Mouse (Mus musculus) MEL (cell line): ENCODE measurements around the gene Arhgef2. TPM values are rescaled to one million over a fixed set of nuclear protein-coding genes. Genes with fewer than 3 reads are reported as not detected.
A peak's percentile ranks its signal among the peaks of the same experiment; 100 is the strongest.

ENCODE experiments used
- DNase-seq: peaks from one replicate; pipeline ENCODE4 v3.0.0; 2011; ENCODE audit warnings: low read depth, low spot score
- H3K27ac ChIP-seq: 2 replicates; pipeline ENCODE4 v1.5.1; 2012; ENCODE audit warnings: low read depth, mild to moderate bottlenecking, control low read depth, low read length, moderate library complexity; ENCODE audit not compliant: control insufficient read depth
- H3K27me3 ChIP-seq, 2 experiments: fragments of 150-350 bp in 1 of 2; sonication (generic) in 1 of 2; 2 replicates each; pipeline ENCODE4 v1.6.1; 2012; ENCODE audit warnings: low read length in 2 of 2, mild to moderate bottlenecking in 2 of 2, improper control_type of control experiment in 1 of 2, moderate library complexity in 1 of 2; ENCODE audit not compliant: insufficient read depth in 2 of 2, control insufficient read depth in 1 of 2
- H3K36me3 ChIP-seq, 2 experiments: 2 replicates each; pipeline ENCODE4 v1.6.1; 2012 to 2014; ENCODE audit warnings: low read length in 2 of 2, improper control_type of control experiment in 1 of 2, inconsistent platforms in 1 of 2, mild to moderate bottlenecking in 1 of 2; ENCODE audit not compliant: insufficient read depth in 2 of 2, control insufficient read depth in 1 of 2
- H3K4me1 ChIP-seq, 2 experiments: fragments of 150-350 bp in 1 of 2; sonication (generic) in 1 of 2; 2 replicates each; pipeline ENCODE4 v1.6.1; 2012; ENCODE audit warnings: low read length in 2 of 2, improper control_type of control experiment in 1 of 2, mild to moderate bottlenecking in 1 of 2; ENCODE audit not compliant: insufficient read depth in 2 of 2, control insufficient read depth in 1 of 2
- H3K4me3 ChIP-seq, 2 experiments: fragments of 150-350 bp in 1 of 2; sonication (generic) in 1 of 2; 2 replicates each; pipeline ENCODE4 v1.5.1; 2012; ENCODE audit warnings: low read depth in 2 of 2, low read length in 2 of 2, mild to moderate bottlenecking in 2 of 2, moderate library complexity in 2 of 2, control low read depth in 1 of 2, improper control_type of control experiment in 1 of 2; ENCODE audit not compliant: control insufficient read depth in 1 of 2, insufficient read depth in 1 of 2
- H3K79me2 ChIP-seq: 2 replicates; pipeline ENCODE4 v1.6.1; 2012; ENCODE audit warnings: mild to moderate bottlenecking, low read length, moderate library complexity; ENCODE audit not compliant: control insufficient read depth, poor library complexity, insufficient read depth
- H3K9ac ChIP-seq: 2 replicates; pipeline ENCODE4 v1.6.1; 2012; ENCODE audit warnings: low read depth, mild to moderate bottlenecking, control low read depth, low read length, moderate library complexity; ENCODE audit not compliant: control insufficient read depth, poor library complexity, severe bottlenecking
- H3K9me3 ChIP-seq: fragments of 150-350 bp; sonication (generic); replicated peaks from 2 replicates; pipeline ENCODE4 v1.6.1; 2012; ENCODE audit warnings: mild to moderate bottlenecking, low read length, improper control_type of control experiment, moderate library complexity; ENCODE audit not compliant: insufficient read depth
- BHLHE40 ChIP-seq: IDR thresholded peaks from 2 replicates; pipeline ENCODE4 v1.6.1; 2012; ENCODE audit warnings: low read depth, mild to moderate bottlenecking, inconsistent platforms, low read length, improper control_type of control experiment, borderline replicate concordance
- CHD1 ChIP-seq: IDR thresholded peaks from 2 replicates; pipeline ENCODE4 v1.6.1; 2012; ENCODE audit warnings: low read depth, mild to moderate bottlenecking, inconsistent platforms, low read length, improper control_type of control experiment
- CHD2 ChIP-seq: IDR thresholded peaks from 2 replicates; pipeline ENCODE4 v1.6.1; 2011; ENCODE audit warnings: low read length, improper control_type of control experiment
- CTCF ChIP-seq, 3 experiments: IDR thresholded peaks in 2 of 3; conservative IDR thresholded peaks in 1 of 3; 2 replicates each; pipeline ENCODE4 v1.5.1; 2011 to 2012; ENCODE audit warnings: low read length in 3 of 3, low read depth in 2 of 3, mild to moderate bottlenecking in 2 of 3, improper control_type of control experiment in 1 of 3, inconsistent platforms in 1 of 3, mixed read lengths in 1 of 3, moderate library complexity in 1 of 3; ENCODE audit not compliant: control insufficient read depth in 1 of 3, insufficient read depth in 1 of 3, poor library complexity in 1 of 3, severe bottlenecking in 1 of 3
- E2F4 ChIP-seq: IDR thresholded peaks from 2 replicates; pipeline ENCODE4 v1.6.1; 2011; ENCODE audit warnings: low read depth, low read length, improper control_type of control experiment, borderline replicate concordance
- ELF1 ChIP-seq: IDR thresholded peaks from 2 replicates; pipeline ENCODE4 v1.6.1; 2014; ENCODE audit warnings: low read depth, mild to moderate bottlenecking, inconsistent platforms, low read length, improper control_type of control experiment, moderate library complexity
- EP300 ChIP-seq, 2 experiments: IDR thresholded peaks; 2 replicates each; pipeline ENCODE4 v1.6.1; 2011; ENCODE audit warnings: improper control_type of control experiment in 2 of 2, low read length in 2 of 2, low read depth in 1 of 2, mild to moderate bottlenecking in 1 of 2
- ETS1 ChIP-seq: IDR thresholded peaks from 2 replicates; pipeline ENCODE4 v1.6.1; 2012; ENCODE audit warnings: low read depth, mild to moderate bottlenecking, inconsistent platforms, low read length, improper control_type of control experiment, moderate library complexity
- GABPA ChIP-seq: IDR thresholded peaks from 2 replicates; pipeline ENCODE4 v1.6.1; 2012; ENCODE audit warnings: low read depth, mild to moderate bottlenecking, inconsistent platforms, low read length, improper control_type of control experiment, moderate library complexity
- GATA1 ChIP-seq: IDR thresholded peaks from 2 replicates; pipeline ENCODE4 v1.6.1; 2011; ENCODE audit warnings: low read depth, low read length, improper control_type of control experiment
- JUND ChIP-seq: IDR thresholded peaks from 2 replicates; pipeline ENCODE4 v1.6.1; 2011; ENCODE audit warnings: low read depth, mild to moderate bottlenecking, improper control_type of control experiment, low read length
- MAFK ChIP-seq: IDR thresholded peaks from 2 replicates; pipeline ENCODE4 v1.6.1; 2011; ENCODE audit warnings: low read depth, mild to moderate bottlenecking, low read length, improper control_type of control experiment, borderline replicate concordance
- MAZ ChIP-seq: IDR thresholded peaks from 2 replicates; pipeline ENCODE4 v1.6.1; 2012; ENCODE audit warnings: low read depth, mild to moderate bottlenecking, inconsistent platforms, low read length, improper control_type of control experiment
- MEF2A ChIP-seq: IDR thresholded peaks from 2 replicates; pipeline ENCODE4 v1.6.1; 2014; ENCODE audit warnings: low read depth, mild to moderate bottlenecking, inconsistent platforms, low read length, improper control_type of control experiment; ENCODE audit not compliant: poor library complexity, insufficient replicate concordance, severe bottlenecking; ENCODE audit errors: extremely low read depth
- MYC ChIP-seq: IDR thresholded peaks from 2 replicates; pipeline ENCODE4 v1.6.1; 2011; ENCODE audit warnings: low read depth, mild to moderate bottlenecking, low read length, improper control_type of control experiment, moderate library complexity
- NRF1 ChIP-seq: IDR thresholded peaks from 2 replicates; pipeline ENCODE4 v1.6.1; 2014; ENCODE audit warnings: low read depth, mild to moderate bottlenecking, inconsistent platforms, low read length, improper control_type of control experiment, moderate library complexity; ENCODE audit not compliant: poor library complexity, insufficient read depth, severe bottlenecking
- POLR2AphosphoS5 ChIP-seq: IDR thresholded peaks from 2 replicates; pipeline ENCODE4 v1.6.1; 2012; ENCODE audit warnings: low read depth, borderline replicate concordance, mild to moderate bottlenecking, inconsistent platforms, low read length, moderate library complexity, mixed read lengths
- SIN3A ChIP-seq: IDR thresholded peaks from 2 replicates; pipeline ENCODE4 v1.6.1; 2012; ENCODE audit warnings: low read length, improper control_type of control experiment, inconsistent platforms
- SMC3 ChIP-seq: IDR thresholded peaks from 2 replicates; pipeline ENCODE4 v1.6.1; 2011; ENCODE audit warnings: low read depth, low read length, improper control_type of control experiment
- TBP ChIP-seq: IDR thresholded peaks from 2 replicates; pipeline ENCODE4 v1.8.0; 2011; ENCODE audit warnings: low read depth, low read length, improper control_type of control experiment
- TCF12 ChIP-seq: IDR thresholded peaks from 2 replicates; pipeline ENCODE4 v1.6.1; 2014; ENCODE audit warnings: low read depth, mild to moderate bottlenecking, inconsistent platforms, low read length, improper control_type of control experiment, moderate library complexity
- UBTF ChIP-seq: IDR thresholded peaks from 2 replicates; pipeline ENCODE4 v1.6.1; 2012; ENCODE audit warnings: low read depth, mild to moderate bottlenecking, inconsistent platforms, low read length, improper control_type of control experiment, moderate library complexity, borderline replicate concordance; ENCODE audit not compliant: insufficient read depth
- USF1 ChIP-seq: IDR thresholded peaks from 2 replicates; pipeline ENCODE4 v1.6.1; 2014; ENCODE audit warnings: low read depth, mild to moderate bottlenecking, inconsistent platforms, low read length, improper control_type of control experiment, moderate library complexity
- ZC3H11A ChIP-seq: IDR thresholded peaks from 2 replicates; pipeline ENCODE4 v1.6.1; 2012; ENCODE audit warnings: low read depth, mild to moderate bottlenecking, inconsistent platforms, low read length, improper control_type of control experiment
- ZKSCAN1 ChIP-seq: IDR thresholded peaks from 2 replicates; pipeline ENCODE4 v1.6.1; 2012; ENCODE audit warnings: low read depth, mild to moderate bottlenecking, inconsistent platforms, low read length, improper control_type of control experiment, moderate library complexity
- ZMIZ1 ChIP-seq: IDR thresholded peaks from 2 replicates; pipeline ENCODE4 v1.6.1; 2012; ENCODE audit warnings: low read depth, mild to moderate bottlenecking, inconsistent platforms, low read length, improper control_type of control experiment, moderate library complexity
- polyA plus RNA-seq, 2 experiments: library from polyadenylated mRNA; stranded (reverse) in 1 of 2; unstranded in 1 of 2; fragments of >175 nt in 1 of 2; fragments of >200 nt in 1 of 2; gene quantifications; 2 replicates each; pipeline versions ENCODE4 v1.2.1 to v1.2.4; 2012; ENCODE audit warnings: low replicate concordance in 2 of 2, low read depth in 1 of 2; ENCODE audit not compliant: insufficient read length in 2 of 2, insufficient read depth in 1 of 2, missing spikeins in 1 of 2
- total RNA-seq: library from RNA; depleted of rRNA; stranded (reverse); fragments of 300-350 nt; gene quantifications from 2 replicates; pipeline ENCODE4 v1.2.3, GENCODE M21; 2012

Arhgef2 gene
- total and polyA plus RNA-seq, 3 experiments, result 113 to 183 TPM; not detected in 1

- no peaks in the 10 kb centered on the region for H3K27me3 ChIP-seq
- peaks cover 20 to 28% of the 10 kb centered on the region in 2 experiments for H3K4me1 ChIP-seq
- peaks cover 43% of the 10 kb centered on the region for H3K79me2 ChIP-seq
- H3K36me3 ChIP-seq, result peaks cover 2 to 28% of the 10 kb centered on the region in 2 experiments; a peak in 2 of 4 replicates
- peak; percentile 51 for DNase-seq
- no peak for TF ChIP-seq CTCF (IDR thresholded peaks at IDR 0.05 in 2 of 3, conservative IDR thresholded peaks at IDR 0.05 in 1 of 3; ENCODE audit: control insufficient read depth in 1 of 3, insufficient read depth in 1 of 3, low read depth in 2 of 3, low read length in 3 of 3, poor library complexity in 1 of 3, severe bottlenecking in 1 of 3)
- peak overlapping the region; percentile 78 to 87; a peak in 2 of 4 replicates for H3K4me3 ChIP-seq
- peak overlapping the region; percentile 85 for H3K9ac ChIP-seq
- H3K27ac ChIP-seq, result peak overlapping the region; percentile 97; the same call in 1 of the 2 replicates
- H3K9me3 ChIP-seq, result no peaks in the 10 kb centered on the region
These were observed 13.6 kb downstream of the Arhgef2 start for GRCm38 (mm10) chr3:88619113-88620097.

GRCm38 (mm10) chr3:88620146-88620991 is 14.6 kb downstream of the Arhgef2 start:
- Histone ChIP-seq H3K9ac (peak overlapping the region; percentile 85), H3K79me2 (peaks cover 52% of the 10 kb centered on the region), H3K27ac (peak overlapping the region; percentile 97), H3K9me3 (no peaks in the 10 kb centered on the region), H3K27me3 (no peaks in the 10 kb centered on the region), H3K36me3 (peaks cover 2 to 38% of the 10 kb centered on the region in 2 experiments), H3K4me1 (peaks cover 29 to 37% of the 10 kb centered on the region in 2 experiments), H3K4me3 (peak overlapping the region; percentile 78 to 87)
- peak; percentile 89 for DNase-seq
- TF ChIP-seq CHD2, result no peak
- TF ChIP-seq ELF1, result no peak
- no peak for TF ChIP-seq BHLHE40
- TF ChIP-seq USF1, result no peak
- TF ChIP-seq MYC, result no peak
- no peak for TF ChIP-seq GABPA
- TF ChIP-seq TCF12, result no peak
- no peak for TF ChIP-seq E2F4
- no peak for TF ChIP-seq MEF2A
- TF ChIP-seq TBP, result no peak
- no peak for TF ChIP-seq ZC3H11A
- no peak for TF ChIP-seq JUND
- 0 out of 2 replicates have a peak, but pooled peaks have one; percentile 23 for TF ChIP-seq CHD1
- TF ChIP-seq SMC3, result no peak
- no peak for TF ChIP-seq ETS1
- TF ChIP-seq EP300 (IDR thresholded peaks at IDR 0.05; ENCODE audit: low read depth in 1 of 2, low read length in 2 of 2), result peak in 1 of 2 experiments; percentile 41; a peak in 2 of 4 replicates
- no peak for TF ChIP-seq ZKSCAN1
- TF ChIP-seq GATA1, result peak; percentile 66
- TF ChIP-seq POLR2AphosphoS5, result no peak
- TF ChIP-seq MAFK, result no peak
- no peak for TF ChIP-seq ZMIZ1
- TF ChIP-seq SIN3A, result no peak
- TF ChIP-seq NRF1, result no peak
- TF ChIP-seq MAZ, result 0 out of 2 replicates have a peak, but pooled peaks have one; percentile 8
- no peak for TF ChIP-seq UBTF
